28 mouse cellular contexts compared by ENCODE assay signal in genomic region chr3:117357367-117357766, GRCm38 (mm10). TPM values are rescaled to one million over a fixed set of nuclear protein-coding genes. Genes with fewer than 3 reads are reported as not detected.
DNase-seq lines count a peak whose midpoint lies in the region; ATAC-seq and TF ChIP-seq lines count a peak whose summit lies in the region.
"Had no signal": no experiment of that assay in that cellular context is flagged by ENCODE, and none has a peak within 500 bp of the region (broad histone marks: within the 10 kb centered on the region; RNA-seq: fewer than 3 reads in every experiment).

No protein-coding gene starts in this region.

- 76% methylated on average over 3 of the region's 3 CpGs for WGBS in forebrain, postnatal 0 days
- 83% methylated on average over 3 of the region's 3 CpGs for WGBS in forebrain, embryonic 14.5 days
- 84% methylated on average over 3 of the region's 3 CpGs for WGBS in midbrain, postnatal 0 days
- WGBS in midbrain, embryonic 14.5 days, result 83% methylated on average over 3 of the region's 3 CpGs

- H3K27ac ChIP-seq in forebrain, postnatal 0 days (ENCODE audit: low read depth, low read length), result no peak overlapping the region
- H3K27ac ChIP-seq in forebrain, embryonic 14.5 days (ENCODE audit: low read depth, low read length), result no peak overlapping the region
- H3K27ac ChIP-seq in midbrain, postnatal 0 days (ENCODE audit: low read depth, low read length), result no peak overlapping the region
- no peak overlapping the region for H3K27ac ChIP-seq in midbrain, embryonic 14.5 days (replicated peaks; ENCODE audit: low read depth, low read length)
- H3K27ac ChIP-seq: embryonic facial prominence, embryonic 12.5 days; forebrain, embryonic 15.5 days; heart, embryonic 10.5 days; heart, embryonic 15.5 days; kidney, postnatal 0 days; limb, embryonic 12.5 days; liver, embryonic 15.5 days; neural tube, embryonic 15.5 days had no signal

- H3K4me2 ChIP-seq in forebrain, postnatal 0 days (ENCODE audit: low read depth), result peak overlapping the region; percentile 23
- H3K4me2 ChIP-seq in forebrain, embryonic 14.5 days (ENCODE audit: low read length), result no peak overlapping the region
- peak overlapping the region; percentile 35 for H3K4me2 ChIP-seq in midbrain, postnatal 0 days (ENCODE audit: low read depth, low read length, poor library complexity, severe bottlenecking)
- H3K4me2 ChIP-seq in midbrain, embryonic 14.5 days (ENCODE audit: low read length), result no peak overlapping the region
- H3K4me2 ChIP-seq: embryonic facial prominence, embryonic 12.5 days; forebrain, embryonic 15.5 days; heart, embryonic 15.5 days; limb, embryonic 12.5 days; liver, embryonic 15.5 days; lung, embryonic 14.5 days; neural tube, embryonic 15.5 days had no signal

- no peaks in the 10 kb centered on the region for H3K27me3 ChIP-seq in forebrain, postnatal 0 days (ENCODE audit: insufficient read depth, low read length)
- no peaks in the 10 kb centered on the region for H3K27me3 ChIP-seq in forebrain, embryonic 14.5 days (replicated peaks; ENCODE audit: control insufficient read depth, insufficient read depth, low read length)
- no peaks in the 10 kb centered on the region for H3K27me3 ChIP-seq in midbrain, postnatal 0 days (ENCODE audit: insufficient read depth, low read length)
- H3K27me3 ChIP-seq in midbrain, embryonic 14.5 days (ENCODE audit: control insufficient read depth, insufficient read depth, low read length), result no peaks in the 10 kb centered on the region
- H3K27me3 ChIP-seq: embryonic facial prominence, embryonic 12.5 days; forebrain, embryonic 15.5 days; heart, embryonic 15.5 days; neural tube, embryonic 15.5 days had no signal

- no peaks in the 10 kb centered on the region for H3K9me3 ChIP-seq in forebrain, postnatal 0 days (ENCODE audit: low read length)
- H3K9me3 ChIP-seq in forebrain, embryonic 14.5 days (replicated peaks; ENCODE audit: control insufficient read depth, low read length), result no peaks in the 10 kb centered on the region
- no peaks in the 10 kb centered on the region for H3K9me3 ChIP-seq in midbrain, postnatal 0 days (ENCODE audit: low read length)
- no peaks in the 10 kb centered on the region for H3K9me3 ChIP-seq in midbrain, embryonic 14.5 days (ENCODE audit: control insufficient read depth, low read length)
- H3K9me3 ChIP-seq: embryonic facial prominence, embryonic 12.5 days; forebrain, embryonic 15.5 days; heart, embryonic 10.5 days; heart, embryonic 15.5 days; limb, embryonic 12.5 days; liver, embryonic 15.5 days; neural tube, embryonic 15.5 days had no signal

- H3K4me1 ChIP-seq in forebrain, postnatal 0 days (ENCODE audit: insufficient read depth), result 0 out of 2 replicates have a peak, but pooled peaks cover 3% of the 10 kb centered on the region
- H3K4me1 ChIP-seq in forebrain, embryonic 14.5 days (ENCODE audit: control insufficient read depth, insufficient read depth, low read length), result peaks cover 4% of the 10 kb centered on the region; the same call in 1 of the 2 replicates
- peaks cover 3% of the 10 kb centered on the region; the same call in 1 of the 2 replicates for H3K4me1 ChIP-seq in midbrain, postnatal 0 days (ENCODE audit: insufficient read depth, low read length)
- H3K4me1 ChIP-seq in midbrain, embryonic 14.5 days (ENCODE audit: control insufficient read depth, insufficient read depth, low read length), result peaks cover 8% of the 10 kb centered on the region
- H3K4me1 ChIP-seq: liver, embryonic 15.5 days had no signal

- ATAC-seq in forebrain, postnatal 0 days, result no peak
- no peak for ATAC-seq in forebrain, embryonic 14.5 days
- no peak for ATAC-seq in midbrain, postnatal 0 days (ENCODE audit: low FRiP score)
- ATAC-seq in midbrain, embryonic 14.5 days (ENCODE audit: low FRiP score, low TSS enrichment), result no peak
- ATAC-seq: forebrain, embryonic 15.5 days; intestine, embryonic 16.5 days had no signal

- no peaks in the 10 kb centered on the region for H3K36me3 ChIP-seq in forebrain, postnatal 0 days (ENCODE audit: insufficient read depth)
- H3K36me3 ChIP-seq in forebrain, embryonic 14.5 days (ENCODE audit: control insufficient read depth, insufficient read depth, low read length), result no peaks in the 10 kb centered on the region
- no peaks in the 10 kb centered on the region for H3K36me3 ChIP-seq in midbrain, postnatal 0 days (ENCODE audit: insufficient read depth, low read length)
- no peaks in the 10 kb centered on the region for H3K36me3 ChIP-seq in midbrain, embryonic 14.5 days (ENCODE audit: control insufficient read depth, insufficient read depth, low read length)
- H3K36me3 ChIP-seq: embryonic facial prominence, embryonic 12.5 days; forebrain, embryonic 15.5 days; heart, embryonic 10.5 days; heart, embryonic 15.5 days; limb, embryonic 12.5 days; liver, embryonic 15.5 days; neural tube, embryonic 15.5 days had no signal

- H3K9ac ChIP-seq in forebrain, postnatal 0 days, result no peak overlapping the region
- no peak overlapping the region for H3K9ac ChIP-seq in forebrain, embryonic 14.5 days (ENCODE audit: low read length)
- no peak overlapping the region for H3K9ac ChIP-seq in midbrain, postnatal 0 days (replicated peaks; ENCODE audit: low read length, poor library complexity, severe bottlenecking)
- no peak overlapping the region for H3K9ac ChIP-seq in midbrain, embryonic 14.5 days (replicated peaks; ENCODE audit: low read length)
- H3K9ac ChIP-seq: embryonic facial prominence, embryonic 12.5 days; forebrain, embryonic 15.5 days; heart, embryonic 15.5 days; limb, embryonic 12.5 days; liver, embryonic 15.5 days; lung, embryonic 14.5 days; neural tube, embryonic 15.5 days had no signal

- no peak overlapping the region for H3K4me3 ChIP-seq in forebrain, postnatal 0 days (ENCODE audit: low read depth, low read length)
- H3K4me3 ChIP-seq in forebrain, embryonic 14.5 days (ENCODE audit: low read depth, low read length), result no peak overlapping the region
- H3K4me3 ChIP-seq in midbrain, postnatal 0 days (ENCODE audit: low read depth, low read length), result no peak overlapping the region
- H3K4me3 ChIP-seq in midbrain, embryonic 14.5 days (replicated peaks; ENCODE audit: low read depth, low read length), result no peak overlapping the region
- H3K4me3 ChIP-seq: embryonic facial prominence, embryonic 12.5 days; forebrain, embryonic 15.5 days; heart, embryonic 10.5 days; heart, embryonic 15.5 days; limb, embryonic 12.5 days; liver, embryonic 15.5 days; neural tube, embryonic 15.5 days had no signal

- peak; percentile 16 for DNase-seq in forebrain, postnatal 0 days
- no peak for DNase-seq in forebrain, embryonic 14.5 days (ENCODE audit: low spot score)
- DNase-seq in layer of hippocampus, adult 9-11 months, result peak; percentile 21
- no peak for DNase-seq in layer of hippocampus, postnatal 36 days
- DNase-seq in midbrain, postnatal 0 days (ENCODE audit: low spot score), result no peak
- DNase-seq in midbrain, embryonic 14.5 days, result no peak
- DNase-seq in telencephalon, adult 2 months (ENCODE audit: low read depth, low spot score), result peak; percentile 76
- no peak for DNase-seq in cerebellum, adult 9-11 months
- DNase-seq: adrenal gland, postnatal 25 days; cerebellum, adult 2 months; cerebellum, postnatal 25 days; embryo, embryonic 11 days; gastrocnemius, postnatal 25 days; heart, adult 11 months; kidney, adult 8-10 months; lung, embryonic 14.5 days; lung, postnatal 14 days had no signal

- no peak for TF ChIP-seq CTCF in forebrain, postnatal 0 days (IDR thresholded peaks at IDR 0.05; ENCODE audit: low read depth)
- no peak for TF ChIP-seq CTCF in midbrain, postnatal 0 days (IDR thresholded peaks at IDR 0.05)

RNA-seq across cellular contexts. Expression of gene Plppr4, which starts 3.3 kb away (rescaled TPM):
- total RNA-seq in forebrain, postnatal 0 days (2014; rRNA removed), result 77.8 and 97.8 TPM in 2 replicates
- 28.9 and 60.8 TPM in 2 replicates for polyA plus RNA-seq in forebrain, postnatal 0 days (2015; fragmentation: Nextera tagmentation; extraction: Ambion mirVana)
- polyA plus RNA-seq in forebrain, embryonic 14.5 days (2014; fragmentation: Nextera tagmentation; extraction: Ambion mirVana), result 5.9 and 11.7 TPM in 2 replicates
- total RNA-seq in layer of hippocampus, postnatal 36 days (2021), result 100 to 1,000 TPM; 297 to 315 TPM
- total RNA-seq in midbrain, postnatal 0 days (2014; rRNA removed), result 88.1 and 95.6 TPM in 2 replicates
- polyA plus RNA-seq in midbrain, postnatal 0 days (2015; fragmentation: Nextera tagmentation; extraction: Ambion mirVana), result 61.6 and 67.6 TPM in 2 replicates
- polyA plus RNA-seq in midbrain, embryonic 14.5 days (2014; fragmentation: Nextera tagmentation; extraction: Ambion mirVana), result 12.2 and 14.5 TPM in 2 replicates
- total RNA-seq: liver, adult 2 months; MEL had no signal
- polyA plus RNA-seq: liver, adult 2 months had no signal

Comparison
In these comparisons a context has a peak if more than half of its experiments do, and no peak if none do; other contexts are left out.
1. DNase-seq: peak in forebrain, postnatal 0 days (single experiment), layer of hippocampus, adult 9-11 months (single experiment) and telencephalon, adult 2 months (single experiment); none in forebrain, embryonic 14.5 days (single experiment), layer of hippocampus, postnatal 36 days (0 of 2), midbrain, postnatal 0 days (single experiment), midbrain, embryonic 14.5 days (single experiment) and cerebellum, adult 9-11 months (single experiment).
2. H3K4me2 ChIP-seq: peak in forebrain, postnatal 0 days (single experiment) and midbrain, postnatal 0 days (single experiment); none in forebrain, embryonic 14.5 days (single experiment) and midbrain, embryonic 14.5 days (single experiment).